Mouse (Mus musculus) thymus, postnatal 4 days (tissue): ENCODE data around the gene Aldh8a1.
"Not testable (repeated sequence)": the region's sequence is repeated elsewhere in the genome, so short reads cannot be mapped to it uniquely, and the experiment has no call there.

Experiments used
- DNase-seq: peaks from one replicate; pipeline ENCODE4 v3.0.0; 2021

The Aldh8a1 gene

DNA sequence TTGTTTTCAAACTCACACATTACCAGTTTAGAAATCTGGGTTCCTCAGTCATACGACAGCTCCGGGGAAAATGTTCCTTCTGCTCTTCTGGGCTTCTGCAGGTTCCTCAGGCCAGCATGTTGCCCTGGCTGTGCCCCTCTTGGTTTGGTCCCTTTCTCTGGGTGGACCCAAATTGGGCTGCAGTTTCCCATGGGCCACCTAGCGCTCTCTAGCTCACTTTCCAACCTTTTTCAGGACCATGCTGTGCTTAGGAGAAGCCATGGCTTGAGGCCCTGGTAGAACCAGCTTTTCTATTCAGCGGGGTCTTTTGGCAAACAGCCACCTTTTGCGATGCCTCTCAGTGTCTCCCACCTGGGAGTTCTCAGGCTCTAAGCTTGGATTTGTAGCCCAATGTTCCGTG, 4.8 kb upstream of the Aldh8a1 start:
- no peak for DNase-seq

DNA sequence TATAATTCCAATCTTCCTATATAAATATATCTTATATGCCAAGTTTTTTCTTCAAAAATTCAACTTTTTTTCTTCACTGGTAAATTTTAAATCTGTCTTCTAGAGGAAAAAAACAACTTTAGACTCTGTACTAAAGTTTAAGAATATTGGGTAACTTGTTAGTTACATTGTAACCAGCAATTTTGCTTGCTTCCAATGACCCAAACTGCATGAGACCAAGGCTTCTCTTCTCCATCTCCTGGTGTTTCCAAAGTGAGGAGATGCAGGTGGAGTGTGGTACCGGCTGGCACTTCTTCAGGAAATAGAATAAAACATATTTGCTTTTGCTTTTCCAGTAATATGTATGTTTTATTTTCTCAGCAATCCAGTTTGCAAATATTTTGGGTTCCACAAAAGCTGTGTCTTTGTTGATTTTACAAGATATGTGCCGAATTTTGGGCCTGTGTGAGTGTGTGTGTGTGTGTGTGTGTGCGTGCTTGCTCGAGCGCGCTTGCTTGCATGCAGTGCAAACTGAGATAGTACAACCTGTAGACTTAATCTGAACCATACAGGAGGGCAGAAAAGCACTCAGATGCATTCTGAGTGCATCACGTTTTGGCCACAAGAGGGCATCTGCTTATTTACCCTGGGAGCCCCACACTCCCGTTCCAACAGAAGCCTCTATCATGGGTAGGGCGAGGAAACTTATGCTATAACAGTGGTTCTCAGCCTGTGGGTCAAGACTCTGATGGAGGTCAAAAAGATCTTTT, 1.3 kb downstream of the Aldh8a1 start:
- DNase-seq: peak; percentile 72

DNA sequence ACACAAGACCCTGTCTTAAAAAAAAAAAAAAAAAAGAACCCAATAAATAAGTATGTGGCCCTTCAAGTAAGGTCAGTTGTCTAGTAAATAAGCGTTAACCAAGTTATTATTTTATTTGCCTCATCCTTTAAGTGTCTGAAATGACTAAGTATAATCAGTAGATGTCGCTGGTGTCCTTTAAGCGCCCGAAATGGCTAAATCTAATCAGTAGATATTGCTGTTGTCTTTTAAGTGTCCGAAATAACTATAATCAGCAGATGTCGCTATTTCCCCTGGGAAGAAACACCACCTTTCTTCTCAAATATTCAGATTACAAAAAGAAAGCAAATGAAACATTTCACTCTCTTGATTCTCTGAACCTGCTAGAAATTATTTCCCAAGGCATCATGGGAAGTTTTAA, 5.8 kb downstream of the Aldh8a1 start:
- DNase-seq: peak; percentile 30

DNA sequence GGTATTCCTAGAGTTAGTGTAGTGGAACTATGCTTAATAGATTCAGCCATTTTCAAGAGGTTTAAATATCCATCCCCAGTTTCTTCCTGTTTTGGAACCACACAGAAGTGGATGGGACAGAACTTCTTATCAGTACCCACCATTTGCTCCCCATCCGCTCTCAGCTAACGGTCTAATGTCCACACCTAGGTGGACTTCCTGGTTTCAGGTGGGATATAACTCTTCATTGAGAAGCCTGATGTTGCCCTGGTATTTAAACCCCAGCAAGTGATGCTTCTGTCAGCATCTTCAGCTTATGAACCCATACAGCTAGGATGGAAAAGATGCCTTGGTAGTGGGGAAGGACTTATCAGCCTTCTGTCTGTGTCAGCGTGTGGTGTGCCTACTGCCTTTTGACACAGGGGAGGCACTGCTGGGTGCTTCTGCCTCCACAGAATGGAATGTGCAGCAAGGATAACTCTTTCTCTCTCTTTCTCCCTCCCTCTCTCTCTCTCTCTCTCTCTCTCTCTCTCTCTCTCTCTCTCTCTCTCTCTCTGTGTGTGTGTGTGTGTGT, 8.1 kb downstream of the Aldh8a1 start:
- DNase-seq: no peak

DNA sequence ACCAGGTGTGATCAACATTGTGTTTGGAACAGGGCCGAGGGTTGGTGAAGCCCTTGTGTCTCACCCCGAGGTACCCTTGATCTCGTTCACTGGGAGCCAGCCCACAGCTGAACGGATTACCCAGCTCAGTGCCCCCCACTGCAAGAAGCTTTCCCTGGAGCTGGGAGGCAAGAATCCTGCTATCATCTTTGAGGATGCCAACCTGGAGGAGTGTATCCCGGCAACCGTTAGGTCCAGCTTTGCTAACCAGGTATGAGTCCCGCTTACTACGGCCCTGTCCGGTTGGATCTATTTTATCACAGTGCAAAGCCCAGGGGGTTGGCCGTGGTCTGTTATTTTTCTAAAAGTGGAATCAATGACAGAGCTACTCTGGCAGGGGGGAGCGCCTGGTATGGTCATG, 12.0 kb downstream of the Aldh8a1 start:
- no peak for DNase-seq

DNA sequence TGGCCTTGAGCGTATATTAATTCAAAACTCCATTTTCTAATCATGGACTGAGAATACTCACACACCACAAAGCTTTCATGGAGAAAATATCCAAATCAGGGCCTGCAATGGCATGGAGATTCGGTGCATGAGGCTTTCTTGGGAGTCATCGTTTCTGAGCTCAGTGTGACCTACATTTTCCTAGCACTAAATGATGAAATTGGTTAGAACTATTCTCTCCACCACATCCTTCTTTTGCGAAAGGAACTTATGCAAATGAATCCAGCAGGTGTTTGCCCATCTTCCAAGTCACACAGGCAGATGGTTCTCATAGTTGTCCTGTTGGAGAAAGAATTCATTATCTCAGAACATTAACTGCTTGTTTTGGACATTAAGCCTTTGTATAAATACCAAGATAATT, 13.3 kb downstream of the Aldh8a1 start:
- no peak for DNase-seq

DNA sequence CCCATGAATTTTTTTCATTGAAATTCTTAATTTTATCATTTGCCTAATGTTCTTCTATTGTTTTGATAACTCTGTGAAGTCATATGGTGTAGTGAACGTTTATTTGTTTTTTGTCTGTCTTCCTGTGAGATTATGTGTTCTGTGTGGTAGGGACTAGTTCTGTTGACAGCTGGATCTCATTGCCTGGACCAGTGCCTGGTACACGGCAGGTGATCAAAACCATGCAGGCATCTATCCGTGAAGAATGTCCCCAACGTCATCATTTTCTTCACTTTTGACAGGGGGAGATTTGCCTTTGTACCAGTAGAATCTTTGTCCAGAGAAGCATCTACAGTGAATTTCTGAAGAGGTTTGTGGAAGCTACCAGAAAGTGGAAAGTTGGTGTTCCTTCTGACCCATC, 14.2 kb downstream of the Aldh8a1 start:
- no peak for DNase-seq

DNA sequence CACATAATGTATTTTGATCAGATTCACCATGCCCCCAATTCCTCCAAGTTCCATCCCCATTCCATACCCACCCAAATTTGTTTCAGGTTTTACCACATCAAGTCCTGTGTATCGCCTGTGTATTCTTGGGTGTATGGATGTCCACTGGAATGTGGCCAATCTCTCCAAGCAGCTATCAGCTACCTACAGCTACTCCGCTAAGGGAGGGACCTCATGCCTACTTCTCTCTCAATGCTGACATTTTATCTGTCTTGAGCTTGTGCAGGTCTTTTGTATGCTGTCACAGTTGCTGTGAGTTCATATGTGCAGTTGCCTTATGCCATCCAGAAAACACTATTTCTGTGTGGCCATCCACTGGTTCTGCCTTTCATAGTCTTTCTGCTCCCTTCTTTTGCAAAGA, 16.3 kb downstream of the Aldh8a1 start:
- DNase-seq: no peak

DNA sequence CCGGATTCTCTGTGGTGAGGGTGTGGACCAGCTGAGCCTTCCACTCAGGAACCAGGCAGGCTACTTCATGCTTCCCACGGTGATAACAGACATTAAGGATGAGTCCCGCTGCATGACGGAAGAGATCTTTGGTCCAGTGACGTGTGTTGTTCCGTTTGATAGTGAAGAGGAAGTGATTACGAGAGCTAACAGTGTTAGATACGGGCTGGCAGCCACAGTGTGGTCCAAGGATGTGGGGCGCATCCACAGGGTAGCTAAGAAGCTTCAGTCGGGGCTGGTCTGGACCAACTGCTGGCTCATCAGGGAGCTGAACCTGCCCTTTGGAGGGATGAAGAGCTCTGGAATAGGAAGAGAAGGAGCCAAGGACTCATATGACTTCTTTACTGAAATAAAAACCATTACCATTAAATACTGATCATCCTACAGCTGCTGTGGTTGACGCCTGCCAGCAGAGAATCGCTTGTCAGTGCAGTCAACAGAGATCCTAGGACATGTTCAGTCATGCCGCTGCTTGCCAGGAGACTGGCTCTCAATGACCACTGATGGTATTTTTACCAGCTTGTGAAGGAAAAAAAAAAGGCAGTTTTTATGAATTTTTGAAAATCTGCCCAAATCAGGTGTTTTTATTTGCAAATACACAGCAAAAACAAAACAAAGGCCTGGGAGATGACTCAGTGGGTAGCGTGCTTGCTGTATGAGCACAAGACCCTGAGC, 18.5 kb downstream of the Aldh8a1 start:
- no peak for DNase-seq

DNA sequence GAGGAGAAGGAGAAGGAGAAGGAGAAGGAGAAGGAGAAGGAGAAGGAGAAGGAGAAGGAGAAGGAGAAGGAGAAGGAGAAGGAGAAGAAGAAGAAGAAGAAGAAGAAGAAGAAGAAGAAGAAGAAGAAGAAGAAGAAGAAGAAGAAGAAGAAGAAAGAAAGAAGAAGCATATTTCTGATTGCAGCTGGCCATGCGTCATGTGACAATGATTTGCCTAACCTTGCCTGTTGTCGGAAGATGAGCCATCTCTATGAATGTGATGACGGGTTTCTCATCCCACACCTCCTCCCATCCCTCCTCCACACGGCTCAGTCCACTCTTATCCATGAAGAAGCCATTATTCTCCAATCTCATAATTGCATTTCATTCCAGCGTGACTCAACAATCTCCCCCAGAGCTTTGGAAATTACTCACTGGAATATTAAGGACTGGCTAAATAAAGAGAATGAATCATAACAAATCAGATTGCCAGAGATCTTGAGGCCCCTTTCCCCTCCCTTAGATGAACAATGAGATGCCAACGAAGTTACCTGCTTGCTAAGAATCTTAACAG, 21.9 kb downstream of the Aldh8a1 start:
- not testable (repeated sequence) for DNase-seq

DNA sequence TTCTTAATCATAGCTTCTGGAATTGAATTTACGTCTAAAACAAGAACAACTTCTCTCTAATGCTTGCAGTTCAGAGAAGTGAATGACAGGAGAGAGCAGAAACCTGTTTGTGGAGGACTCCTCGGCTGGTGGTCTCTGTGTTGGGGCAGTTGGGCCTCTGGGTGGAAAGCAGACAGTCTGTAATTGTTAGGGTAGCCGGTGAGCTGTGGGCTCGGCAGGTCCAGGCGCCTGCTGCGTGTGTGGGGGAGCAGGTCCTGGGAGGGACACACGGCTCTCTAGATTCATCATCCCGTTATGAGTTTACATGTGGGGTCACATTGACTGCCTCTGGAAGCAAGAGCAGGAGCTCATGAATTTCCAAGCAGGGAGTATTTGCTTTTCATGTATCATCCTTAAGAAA, 22.5 kb downstream of the Aldh8a1 start:
- DNase-seq: no peak

DNA sequence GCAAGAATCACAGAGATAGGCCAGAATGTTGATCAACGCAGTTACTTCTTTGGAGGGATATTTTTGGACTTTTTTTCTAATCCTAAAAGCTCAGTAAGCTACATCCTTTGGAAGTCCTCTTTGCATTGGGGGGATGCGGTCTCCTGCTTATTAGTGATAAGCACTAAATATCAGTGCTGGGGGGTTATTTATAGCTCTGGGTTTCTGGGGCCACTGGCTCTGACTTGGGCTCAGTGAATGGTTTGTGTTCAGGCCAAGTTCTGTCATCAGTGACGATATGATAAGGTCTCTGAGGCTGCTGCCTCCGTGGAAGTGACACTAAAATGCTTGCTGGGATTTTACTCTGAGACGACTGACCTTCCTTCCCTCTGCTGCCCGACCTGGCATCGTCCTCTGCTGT, 22.9 kb downstream of the Aldh8a1 start:
- DNase-seq: no peak

DNA sequence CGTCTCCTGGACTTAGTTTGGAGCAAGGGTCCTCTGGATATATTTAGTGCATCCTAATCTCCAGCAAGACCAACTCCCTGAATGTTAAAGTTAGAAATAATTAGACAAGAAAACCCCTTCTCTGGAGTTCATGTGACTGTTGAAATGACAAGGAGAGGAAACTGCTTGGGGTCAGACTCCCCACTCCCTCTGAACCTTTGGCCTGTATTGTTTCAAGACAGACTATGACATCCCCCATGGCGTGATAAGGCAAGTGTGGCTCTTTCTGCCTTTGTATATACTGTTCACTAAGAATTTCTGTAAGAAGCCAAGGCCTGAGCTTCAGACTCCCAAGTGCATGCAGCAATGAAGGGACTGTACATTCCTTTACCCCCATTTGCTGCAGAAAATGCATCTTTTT, 23.4 kb downstream of the Aldh8a1 start:
- DNase-seq: no peak

DNA sequence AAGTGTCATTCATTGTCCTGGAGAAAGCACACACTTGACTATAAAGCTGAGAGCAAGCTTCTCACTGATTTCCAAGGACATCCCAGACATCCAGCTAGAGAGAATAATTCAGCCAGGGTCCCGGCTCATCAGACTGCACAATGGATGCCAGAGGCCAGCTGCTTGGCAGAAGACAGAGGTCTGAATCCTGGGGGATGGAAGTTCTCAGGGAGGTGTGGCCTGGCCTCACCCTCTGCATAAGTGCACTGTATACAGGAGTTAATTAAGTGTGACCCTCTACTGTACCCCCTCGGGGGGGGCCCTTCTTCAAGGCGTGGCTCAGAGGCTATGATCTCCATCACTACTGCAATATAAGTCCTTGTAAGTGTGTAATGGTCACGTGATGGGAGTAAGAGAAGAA, 24.2 kb downstream of the Aldh8a1 start:
- no peak for DNase-seq

DNA sequence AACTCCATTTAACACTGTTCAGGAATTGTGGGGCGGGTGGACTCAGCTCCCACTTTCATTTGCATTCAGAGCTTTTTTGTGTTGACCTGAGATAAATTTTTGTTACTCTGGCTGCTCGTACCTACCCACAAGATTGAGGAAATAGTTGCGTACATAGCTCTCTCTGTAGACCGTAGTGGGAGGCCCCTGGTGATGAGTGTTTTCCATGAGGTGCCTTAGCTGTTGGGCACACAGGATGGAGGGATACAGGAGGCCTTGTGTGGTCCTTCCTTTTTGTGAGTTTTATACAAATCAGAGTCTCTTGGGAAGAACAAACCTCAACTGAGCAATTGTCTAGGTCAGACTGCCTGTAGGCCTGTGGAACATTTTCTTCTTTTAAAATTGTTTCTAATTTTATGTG, 27.7 kb downstream of the Aldh8a1 start:
- no peak for DNase-seq

DNA sequence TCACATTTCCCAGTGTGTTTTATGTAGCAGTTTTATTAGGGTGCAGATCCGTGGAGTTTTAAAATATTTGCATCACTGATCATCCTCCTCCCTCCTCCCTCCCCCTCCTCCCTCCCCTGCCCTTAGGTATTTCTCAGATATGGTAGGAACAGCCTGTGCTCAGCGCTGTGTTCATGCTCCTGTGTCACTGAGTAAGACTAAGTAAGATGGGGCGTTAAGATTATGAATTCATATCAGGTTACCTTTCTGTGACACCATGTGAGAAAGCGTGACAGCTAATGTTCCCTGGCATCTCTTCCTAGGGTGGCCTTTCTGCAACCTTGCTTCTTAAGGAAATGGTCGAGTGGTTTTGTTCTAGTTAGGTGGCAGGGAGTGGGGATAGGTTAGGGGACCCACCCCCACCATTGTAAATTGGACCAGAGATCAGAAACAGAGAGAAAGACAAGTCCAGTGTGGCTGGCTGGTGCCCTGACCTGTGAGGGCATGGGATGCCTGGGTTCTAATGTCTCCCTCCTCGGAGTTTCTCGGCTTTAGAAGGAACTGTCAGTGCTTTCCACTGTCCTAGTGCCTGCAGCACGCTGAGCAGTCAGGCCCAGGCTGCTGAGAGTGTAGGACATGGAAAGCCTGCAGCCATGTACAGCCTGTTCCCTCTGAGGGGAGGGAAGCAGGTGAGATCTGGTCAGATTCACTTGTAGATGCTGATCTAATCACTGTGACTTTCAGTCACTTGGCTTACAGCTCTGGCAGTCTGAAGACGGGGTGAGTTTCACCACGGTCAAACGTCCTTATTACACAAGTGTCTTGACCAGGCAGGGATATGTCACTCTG, 28.8 kb downstream of the Aldh8a1 start:
- DNase-seq: no peak

DNA sequence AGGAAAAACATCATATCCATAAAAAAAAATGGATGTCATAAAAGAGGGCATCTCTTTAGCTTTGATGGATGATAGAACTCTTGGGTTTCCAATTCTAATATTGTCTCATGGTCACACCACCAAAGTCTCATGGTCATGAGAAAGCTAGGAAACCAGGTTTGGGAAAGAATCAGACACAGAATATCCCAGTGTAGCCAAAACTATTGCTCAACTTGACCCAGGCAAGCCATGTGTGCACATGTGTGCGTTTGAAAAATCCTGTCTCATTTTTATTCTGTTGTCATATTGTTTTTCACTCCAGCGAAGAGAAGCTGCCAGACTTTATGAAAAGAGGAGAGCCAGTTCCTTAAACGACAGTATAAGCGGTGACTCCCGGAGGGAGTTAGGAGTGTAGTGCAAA, 33.6 kb downstream of the Aldh8a1 start:
- DNase-seq: no peak

DNA sequence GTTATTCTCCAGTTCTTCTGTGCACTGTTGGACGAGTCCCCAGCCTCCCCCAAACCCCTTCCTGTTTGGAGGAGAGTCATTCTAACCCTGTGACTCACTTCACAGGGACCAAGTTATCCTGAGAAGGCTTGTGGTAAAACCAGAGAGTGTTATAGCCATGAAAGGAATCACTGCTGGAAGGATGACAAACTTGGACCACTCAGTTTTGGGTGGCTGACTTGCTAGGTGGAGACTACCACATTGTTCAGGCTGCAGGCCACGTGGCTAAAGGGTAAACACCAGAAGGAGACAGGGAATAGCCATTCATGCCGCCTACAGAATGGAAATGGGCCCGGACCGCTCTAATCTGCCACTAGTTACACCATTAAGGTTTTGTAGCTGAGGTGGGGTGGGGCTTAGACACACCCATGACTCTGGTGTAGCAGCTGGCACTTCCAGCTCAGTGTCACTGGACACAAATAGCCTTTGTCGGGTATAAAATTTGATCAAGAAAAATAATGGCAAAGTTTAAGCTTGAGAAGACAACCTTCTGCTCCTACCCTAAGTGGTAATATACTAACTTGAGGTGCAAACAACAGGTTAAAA, 34.6 kb downstream of the Aldh8a1 start:
- no peak for DNase-seq

DNA sequence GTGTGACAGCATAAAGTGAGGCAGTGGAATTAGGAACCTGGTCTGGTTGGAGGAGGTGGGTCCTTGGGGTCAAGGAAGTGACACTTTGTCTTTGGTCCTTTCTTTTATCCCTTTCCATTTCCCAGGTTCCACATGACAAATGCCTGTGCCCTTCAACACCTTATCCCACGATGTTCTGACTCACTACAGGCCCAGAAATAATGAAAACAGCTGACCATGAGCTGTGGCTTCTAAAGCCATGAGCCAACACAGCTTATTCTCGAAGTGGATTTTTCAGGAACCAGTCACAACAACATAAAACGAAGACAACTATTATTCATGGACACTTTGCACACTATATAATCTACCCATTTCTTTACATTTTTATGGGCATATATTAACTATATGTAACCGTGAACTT, 37.9 kb downstream of the Aldh8a1 start:
- no peak for DNase-seq

DNA sequence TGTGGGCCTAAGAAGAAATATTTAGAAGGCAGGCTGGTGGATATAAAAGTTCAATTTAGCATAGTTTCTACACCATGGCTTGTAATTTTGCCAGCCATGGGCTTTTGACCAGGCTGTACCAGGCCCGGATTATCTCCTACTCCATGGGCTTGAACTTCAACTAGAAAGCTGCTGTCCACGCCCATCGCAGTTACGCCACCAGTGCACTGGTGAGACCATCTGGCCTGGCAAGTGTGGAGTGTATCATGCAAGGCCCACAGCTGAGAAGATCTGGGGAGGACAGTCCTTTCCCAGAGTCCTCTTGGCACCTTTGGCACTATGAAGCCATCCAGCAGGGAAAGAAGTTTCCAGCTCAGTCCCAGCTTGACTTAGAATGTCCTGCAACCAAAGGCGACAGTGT, 39.1 kb downstream of the Aldh8a1 start:
- DNase-seq: no peak

DNA sequence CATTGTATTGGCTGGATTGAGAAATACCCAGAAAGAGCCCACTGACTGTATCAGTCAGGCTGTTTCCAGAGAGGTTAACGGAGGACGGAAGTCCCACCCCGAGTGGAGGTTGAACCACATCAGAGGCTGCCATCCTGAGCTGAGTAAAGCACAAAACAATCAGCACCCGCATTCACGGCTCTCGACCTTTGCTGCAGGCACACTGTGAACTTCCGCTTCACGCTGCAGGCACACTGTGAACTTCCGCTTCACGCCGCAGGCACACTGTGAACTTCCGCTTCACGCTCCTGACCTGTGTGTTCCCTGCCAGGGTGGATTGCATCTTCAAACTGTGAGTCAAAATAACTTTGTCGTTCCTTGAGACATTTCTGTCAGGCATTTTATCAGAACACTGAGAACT, 42.1 kb downstream of the Aldh8a1 start:
- DNase-seq: peak; percentile 65

DNA sequence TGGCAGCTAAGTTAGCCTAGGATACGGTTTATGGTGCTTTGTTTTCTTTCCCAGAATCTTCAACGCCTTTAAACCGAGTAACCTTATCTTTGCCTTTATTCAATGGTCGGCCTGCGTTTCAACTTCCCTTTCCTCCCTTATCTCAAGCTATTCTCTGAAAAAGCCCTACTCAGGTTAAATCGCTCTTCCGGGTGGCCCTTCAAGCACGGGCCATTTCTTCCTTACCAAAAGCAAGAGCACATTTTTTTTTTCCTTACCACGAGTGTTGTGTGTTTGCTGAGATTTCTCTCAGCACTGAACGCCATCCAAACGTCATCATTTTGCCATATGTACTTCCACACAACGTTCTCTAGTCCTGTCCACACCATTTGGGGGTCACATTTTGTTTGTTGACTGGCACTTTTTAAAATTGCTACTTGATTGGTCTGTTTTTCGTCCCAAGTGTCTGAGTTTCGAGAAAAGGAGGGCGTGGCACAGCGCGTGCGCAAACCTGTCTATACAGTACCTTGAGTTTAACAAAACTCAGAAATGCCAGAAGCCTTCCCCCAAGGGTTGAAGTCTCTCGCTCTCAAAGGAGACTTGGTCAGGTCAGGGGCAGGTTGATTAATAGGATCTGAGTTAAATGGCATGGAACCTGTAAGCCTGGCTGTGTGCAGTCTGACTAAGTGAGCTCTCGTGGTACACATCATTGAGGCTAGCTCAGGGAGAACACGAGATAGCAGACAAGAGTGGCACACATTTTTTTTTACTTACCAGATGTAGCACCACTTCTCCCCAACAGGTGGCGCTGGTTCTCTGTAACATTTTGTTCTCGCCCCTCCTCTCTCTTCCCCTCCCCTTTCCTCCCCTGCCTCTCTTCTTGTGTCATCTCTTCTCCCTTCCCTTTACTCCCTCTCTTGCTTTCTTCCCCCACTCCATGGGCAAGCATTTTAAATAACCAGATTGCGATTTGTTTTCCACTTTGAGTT, 43.6 kb downstream of the Aldh8a1 start:
- DNase-seq: peak; percentile 80
